Mouse (Mus musculus) ES-E14 (cell line): ENCODE data around the gene Klhl3. TPM values are rescaled to one million over a fixed set of nuclear protein-coding genes. Genes with fewer than 3 reads are reported as not detected.

ENCODE experiments used
- DNase-seq: peaks from one replicate; pipeline ENCODE4 v3.0.0-alpha.2; 2013; ENCODE audit warnings: low read depth, low spot score
- H3K27ac ChIP-seq: 2 replicates; pipeline ENCODE4 v1.5.1; 2012; ENCODE audit warnings: low read depth, mild to moderate bottlenecking, low read length, moderate library complexity, mixed read lengths; ENCODE audit not compliant: poor library complexity, insufficient read depth, severe bottlenecking
- H3K36me3 ChIP-seq: 2 replicates; pipeline ENCODE4 v1.6.1; 2012; ENCODE audit warnings: mild to moderate bottlenecking, low read length, moderate library complexity, mixed read lengths; ENCODE audit not compliant: control insufficient read depth, poor library complexity, insufficient read depth, severe bottlenecking
- H3K4me1 ChIP-seq, 2 experiments: fragments of 150-350 bp in 1 of 2; sonication (generic) in 1 of 2; 2 replicates each; pipeline ENCODE4 v1.6.1; 2012; ENCODE audit warnings: low read length in 2 of 2, mild to moderate bottlenecking in 1 of 2, mixed read lengths in 1 of 2; ENCODE audit not compliant: control insufficient read depth in 2 of 2, insufficient read depth in 2 of 2, poor library complexity in 1 of 2
- H3K4me3 ChIP-seq, 2 experiments: fragments of 150-350 bp in 1 of 2; sonication (generic) in 1 of 2; 2 replicates each; pipeline ENCODE4 v1.5.1; 2012; ENCODE audit warnings: low read length in 2 of 2, low read depth in 1 of 2, mild to moderate bottlenecking in 1 of 2, mixed read lengths in 1 of 2; ENCODE audit not compliant: insufficient read depth in 1 of 2, poor library complexity in 1 of 2, severe bottlenecking in 1 of 2
- H3K9ac ChIP-seq: 2 replicates; pipeline ENCODE4 v1.6.1; 2012; ENCODE audit warnings: low read depth, mild to moderate bottlenecking, low read length, mixed read lengths; ENCODE audit not compliant: poor library complexity, insufficient read depth, severe bottlenecking
- H3K9me3 ChIP-seq: fragments of 150-350 bp; sonication (generic); 2 replicates; pipeline ENCODE4 v1.6.1; 2012; ENCODE audit warnings: low read depth, mild to moderate bottlenecking, low read length; ENCODE audit not compliant: control insufficient read depth, insufficient read depth
- CHD2 ChIP-seq: IDR thresholded peaks from 2 replicates; pipeline ENCODE4 v1.6.1; 2014; ENCODE audit warnings: mild to moderate bottlenecking, low read depth, low read length, inconsistent platforms
- HCFC1 ChIP-seq: IDR thresholded peaks from 2 replicates; pipeline ENCODE4 v1.6.1; 2012; ENCODE audit warnings: low read length, inconsistent platforms, borderline replicate concordance; ENCODE audit not compliant: insufficient read depth
- MAFK ChIP-seq: IDR thresholded peaks from 2 replicates; pipeline ENCODE4 v1.6.1; 2014; ENCODE audit warnings: mild to moderate bottlenecking, low read depth, low read length, inconsistent platforms; ENCODE audit not compliant: insufficient read depth
- ZC3H11A ChIP-seq: IDR thresholded peaks from 2 replicates; pipeline ENCODE4 v1.6.1; 2012; ENCODE audit warnings: low read depth, mild to moderate bottlenecking, inconsistent platforms, low read length, borderline replicate concordance
- ZNF384 ChIP-seq: IDR thresholded peaks from 2 replicates; pipeline ENCODE4 v1.6.1; 2012; ENCODE audit warnings: low read depth, low read length, inconsistent platforms
- in situ Hi-C, 2 experiments: fragments of 600-800 bp; cut with MboI; formaldehyde crosslinking; loops; one replicate each; pipeline ENCODE4 v1.15.1; 2025; ENCODE audit warnings: low sequenced_read_pairs in 2 of 2, inconsistent platforms in 1 of 2; ENCODE audit not compliant: unreplicated experiment in 2 of 2
- total RNA-seq: library from RNA; depleted of rRNA; stranded (reverse); fragments of 300-350 nt; gene quantifications from 2 replicates; pipeline ENCODE4 v1.2.3, GENCODE M21; 2012; rRNA removed

Klhl3 gene
- total RNA-seq = 0.63 and 0.67 TPM in 2 replicates

GRCm38 (mm10) chr13:58113061-58113900 is at the start of gene Klhl3:
Gene Klhl3 (minus strand): TSS chr13:58113592.
- peaks cover 0 to 4% of the 10 kb centered on the region in 2 experiments; a peak in 1 of 4 replicates for H3K4me1 ChIP-seq
- H3K4me3 ChIP-seq = peak within 1 kb of the TSS; percentile 3 to 46
- in situ Hi-C loops = loop anchor here in 1 of 2 experiments (10.0 kb wide), 1 partner anchor 98 kb away; no protein-coding TSS in a partner anchor
- H3K36me3 ChIP-seq = no peaks in the 10 kb centered on the region
- no peaks in the 10 kb centered on the region for H3K9me3 ChIP-seq
- TF ChIP-seq HCFC1 = no peak
- H3K27ac ChIP-seq = no peak within 1 kb of the TSS
- peak within 1 kb of the TSS; percentile 14 for H3K9ac ChIP-seq
- DNase-seq = no peak

GRCm38 (mm10) chr13:58160761-58161160 is 47.4 kb upstream of the Klhl3 start:
- DNase-seq = no peak
- Histone ChIP-seq H3K27ac (no peak overlapping the region), H3K4me1 (peaks cover 0 to 7% of the 10 kb centered on the region in 2 experiments; a peak in 2 of 4 replicates), H3K36me3 (peaks cover 5% of the 10 kb centered on the region; the same call in 1 of the 2 replicates), H3K9ac (no peak overlapping the region), H3K9me3 (no peaks in the 10 kb centered on the region), H3K4me3 (no peak overlapping the region)
- no peak for TF ChIP-seq HCFC1
- no peak for TF ChIP-seq ZNF384
- TF ChIP-seq ZC3H11A = no peak
- no peak for TF ChIP-seq MAFK
- TF ChIP-seq CHD2 = no peak
- in situ Hi-C loops = no loop called here

- TF ChIP-seq ZC3H11A (peak; percentile 79; the same call in 1 of the 2 replicates), HCFC1 (no peak)
- Histone ChIP-seq H3K9me3 (no peaks in the 10 kb centered on the region), H3K27ac (no peak overlapping the region), H3K4me3 (peak overlapping the region; percentile 67 to 73), H3K36me3 (peaks cover 2% of the 10 kb centered on the region; the same call in 1 of the 2 replicates), H3K9ac (peak overlapping the region; percentile 60; the same call in 1 of the 2 replicates), H3K4me1 (peaks cover 0 to 5% of the 10 kb centered on the region in 2 experiments; a peak in 1 of 4 replicates)
- peak; percentile 95 for DNase-seq
- in situ Hi-C loops = loop anchor here in 1 of 2 experiments (10.0 kb wide), 1 partner anchor 396 kb away; no protein-coding TSS in a partner anchor
Observed at GRCm38 (mm10) chr13:58158099-58158912, 44.9 kb upstream of the Klhl3 start.

- no peak within 1 kb of the TSS for H3K27ac ChIP-seq
- no peaks in the 10 kb centered on the region for H3K9me3 ChIP-seq
- H3K36me3 ChIP-seq = peaks cover 2% of the 10 kb centered on the region; the same call in 1 of the 2 replicates
- no peak for TF ChIP-seq CHD2
- no peak for TF ChIP-seq HCFC1
- TF ChIP-seq ZC3H11A = no peak
- TF ChIP-seq ZNF384 = no peak
- no peak for TF ChIP-seq MAFK
- H3K4me3 ChIP-seq = peak within 1 kb of the TSS; percentile 67 to 73
- DNase-seq = no peak
- peak within 1 kb of the TSS; percentile 60 for H3K9ac ChIP-seq
- in situ Hi-C loops = loop anchor here in 1 of 2 experiments (10.0 kb wide), 1 partner anchor 397 kb away; no protein-coding TSS in a partner anchor
- H3K4me1 ChIP-seq = peaks cover 0 to 5% of the 10 kb centered on the region in 2 experiments; a peak in 1 of 4 replicates
Observed at GRCm38 (mm10) chr13:58157447-58158098, 44.2 kb upstream of the Klhl3 start, which contains the start of gene Idnk. Gene Idnk (plus strand): TSS chr13:58157649.
